Mouse (Mus musculus) myocyte (in vitro differentiated cells): Measurements from ENCODE around the gene Fam129a. TPM values are rescaled to one million over a fixed set of nuclear protein-coding genes. Genes with fewer than 3 reads are reported as not detected.

Source experiments
- H3K27me3 ChIP-seq: one replicate; pipeline ENCODE4 v1.6.1; 2011; ENCODE audit not compliant: control insufficient read depth, insufficient read depth, insufficient read length
- H3K36me3 ChIP-seq: one replicate; pipeline ENCODE4 v1.6.1; 2011; ENCODE audit not compliant: control insufficient read depth, insufficient read depth
- H3K4me2 ChIP-seq: one replicate; pipeline ENCODE4 v1.6.1; 2011; ENCODE audit warnings: low read depth, control low read depth
- H3K4me3 ChIP-seq: one replicate; pipeline ENCODE4 v1.5.1; 2011; ENCODE audit warnings: mild to moderate bottlenecking, control low read depth, moderate library complexity
- H3K79me2 ChIP-seq: one replicate; pipeline ENCODE4 v1.6.1; 2011; ENCODE audit not compliant: control insufficient read depth, insufficient read depth
- H3ac ChIP-seq: one replicate; pipeline ENCODE4 v1.6.1; 2011; ENCODE audit not compliant: control insufficient read depth, insufficient read length
- CEBPB ChIP-seq: IDR thresholded peaks from 2 replicates; pipeline ENCODE4 v1.6.1; 2011; ENCODE audit warnings: mild to moderate bottlenecking, moderate library complexity; ENCODE audit not compliant: poor library complexity, insufficient read depth, severe bottlenecking
- E2F4 ChIP-seq: IDR thresholded peaks from one replicate; pipeline ENCODE4 v1.6.1; 2011; ENCODE audit warnings: mild to moderate bottlenecking, control low read depth, moderate library complexity; ENCODE audit not compliant: insufficient read depth
- MAX ChIP-seq: IDR thresholded peaks from one replicate; pipeline ENCODE4 v1.6.1; 2011; ENCODE audit warnings: low read depth, mild to moderate bottlenecking, control low read depth
- MYOD1 ChIP-seq, 3 experiments: IDR thresholded peaks; one replicate each; pipeline ENCODE4 v1.6.1; 2011; ENCODE audit warnings: control low read depth in 2 of 3, low read depth in 2 of 3, mild to moderate bottlenecking in 2 of 3, moderate library complexity in 1 of 3; ENCODE audit not compliant: insufficient read length in 2 of 3, control insufficient read depth in 1 of 3
- MYOG ChIP-seq, 3 experiments: IDR thresholded peaks; one replicate each; pipeline ENCODE4 v1.6.1; 2011; ENCODE audit warnings: control low read depth in 2 of 3, low read depth in 2 of 3, mild to moderate bottlenecking in 2 of 3; ENCODE audit not compliant: insufficient read length in 2 of 3, control insufficient read depth in 1 of 3, insufficient read depth in 1 of 3
- POLR2A ChIP-seq: IDR thresholded peaks from one replicate; pipeline ENCODE4 v1.6.1; 2011; ENCODE audit warnings: low read depth, mild to moderate bottlenecking, control low read depth, moderate library complexity; ENCODE audit not compliant: insufficient read length
- POLR2AphosphoS2 ChIP-seq: IDR thresholded peaks from one replicate; pipeline ENCODE4 v1.6.1; 2011; ENCODE audit warnings: low read depth, control low read depth; ENCODE audit not compliant: insufficient read length
- REST ChIP-seq: IDR thresholded peaks from one replicate; pipeline ENCODE4 v1.6.1; 2011; ENCODE audit warnings: mild to moderate bottlenecking, control low read depth, moderate library complexity; ENCODE audit not compliant: insufficient read depth, insufficient read length
- SRF ChIP-seq: IDR thresholded peaks from one replicate; pipeline ENCODE4 v1.6.1; 2011; ENCODE audit warnings: low read depth; ENCODE audit not compliant: control insufficient read depth, insufficient read length
- TCF12 ChIP-seq: IDR thresholded peaks from one replicate; pipeline ENCODE4 v1.6.1; 2011; ENCODE audit warnings: mild to moderate bottlenecking, control low read depth; ENCODE audit not compliant: poor library complexity, insufficient read depth, severe bottlenecking
- TCF3 ChIP-seq: IDR thresholded peaks from one replicate; pipeline ENCODE4 v1.6.1; 2011; ENCODE audit warnings: low read depth, control low read depth; ENCODE audit not compliant: insufficient read length
- USF1 ChIP-seq: IDR thresholded peaks from one replicate; pipeline ENCODE4 v1.6.1; 2011; ENCODE audit warnings: low read depth, mild to moderate bottlenecking, control low read depth, moderate library complexity
- polyA plus RNA-seq: library from polyadenylated mRNA; unstranded; fragments of >200 nt; fragmentation: generic; extraction: Trizol; gene quantifications from one replicate; pipeline ENCODE4 v1.2.1, GENCODE M21; 2012; ENCODE audit warnings: missing spikeins

The Fam129a gene
- polyA plus RNA-seq, 1 experiment: 2.7 TPM

- no peaks in the 10 kb centered on the region for H3K79me2 ChIP-seq
Observed at GRCm38 (mm10) chr1:151619281-151619711, 48.3 kb downstream of the Fam129a start.

DNA sequence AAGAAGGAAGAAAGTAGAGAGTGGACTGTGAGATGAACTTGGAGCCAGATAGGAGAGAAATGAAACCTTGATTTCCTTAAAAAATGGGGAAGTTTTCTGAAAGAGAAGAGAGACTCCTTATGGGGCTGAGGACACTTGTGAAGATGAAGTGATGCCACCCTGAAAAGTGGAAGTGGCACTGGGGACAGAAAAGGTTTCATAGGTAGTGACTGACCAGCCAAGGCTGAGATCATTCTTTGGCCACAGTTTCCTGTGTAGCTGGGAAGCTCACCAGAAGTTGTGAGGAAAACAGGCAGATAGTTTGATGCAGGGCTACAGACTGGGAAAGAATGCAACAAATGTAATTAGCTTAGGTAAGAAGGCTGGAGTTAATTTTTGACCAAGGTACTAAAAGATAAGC lies 49.7 kb downstream of the Fam129a start:
- Histone ChIP-seq H3K4me3 (no peak overlapping the region), H3K4me2 (no peak overlapping the region), H3K79me2 (no peaks in the 10 kb centered on the region), H3K36me3 (no peaks in the 10 kb centered on the region), H3ac (no peak overlapping the region), H3K27me3 (no peaks in the 10 kb centered on the region)
- TF ChIP-seq MYOD1 (IDR thresholded peaks at IDR 0.05; ENCODE audit: control insufficient read depth in 1 of 3, insufficient read length in 2 of 3, low read depth in 2 of 3) (no peak), TCF3 (no peak), MYOG (IDR thresholded peaks at IDR 0.05; ENCODE audit: control insufficient read depth in 1 of 3, insufficient read depth in 1 of 3, insufficient read length in 2 of 3, low read depth in 2 of 3) (no peak), TCF12 (no peak), SRF (no peak), REST (no peak), USF1 (no peak), POLR2AphosphoS2 (no peak), POLR2A (no peak), MAX (no peak), E2F4 (no peak), CEBPB (no peak)

More at GRCm38 (mm10) chr1:151619281-151619711, 48.3 kb downstream of the Fam129a start:
- H3K4me2 ChIP-seq: no peak overlapping the region
- no peak for TF ChIP-seq MYOD1 (IDR thresholded peaks at IDR 0.05; ENCODE audit: control insufficient read depth in 1 of 3, insufficient read length in 2 of 3, low read depth in 2 of 3)
- no peak for TF ChIP-seq MAX
- H3K4me3 ChIP-seq: no peak overlapping the region
- H3K36me3 ChIP-seq: no peaks in the 10 kb centered on the region
- H3ac ChIP-seq: no peak overlapping the region
- no peaks in the 10 kb centered on the region for H3K27me3 ChIP-seq

DNA sequence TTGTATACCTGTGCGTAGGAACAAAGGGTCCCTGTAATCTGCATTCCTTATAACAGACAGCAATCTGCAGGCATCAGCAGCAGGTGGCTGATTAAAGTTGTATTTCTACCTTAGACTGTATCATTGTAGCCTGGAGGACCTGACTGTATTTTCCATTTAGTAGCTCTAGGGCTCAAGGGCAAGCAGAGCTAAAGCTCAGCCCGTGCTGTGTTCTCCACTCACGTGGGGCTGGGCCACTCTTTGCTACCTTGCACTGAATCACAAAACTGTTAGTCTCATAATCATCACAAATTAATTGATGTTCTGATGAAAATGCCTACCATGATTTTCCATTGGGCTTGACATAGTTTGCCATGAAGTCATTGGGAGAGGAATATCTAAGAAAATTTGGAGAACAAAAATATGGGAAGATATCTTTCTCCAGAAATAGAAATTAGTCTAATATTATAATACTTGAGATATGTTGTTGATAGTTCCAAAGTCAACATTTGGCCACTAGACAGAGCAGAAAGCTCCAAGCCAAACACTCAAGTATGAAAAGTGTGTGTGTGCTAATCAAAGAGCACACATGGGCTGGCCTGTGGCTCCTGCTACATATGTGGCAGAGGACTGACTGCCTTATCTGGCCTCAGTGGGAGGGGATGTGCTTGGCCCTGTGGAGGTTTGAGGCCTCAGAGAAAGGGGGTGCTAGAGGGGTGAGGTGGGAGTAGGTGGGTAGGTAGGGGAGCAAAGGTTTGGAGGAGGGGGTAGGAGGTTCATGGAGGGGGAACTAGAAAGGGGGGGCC lies 53.6 kb downstream of the Fam129a start:
- Histone ChIP-seq H3K36me3 (no peaks in the 10 kb centered on the region), H3ac (no peak overlapping the region), H3K4me2 (no peak overlapping the region), H3K79me2 (no peaks in the 10 kb centered on the region), H3K4me3 (no peak overlapping the region), H3K27me3 (no peaks in the 10 kb centered on the region)
- TF ChIP-seq TCF3: no peak
- no peak for TF ChIP-seq E2F4
- TF ChIP-seq MYOG (IDR thresholded peaks at IDR 0.05; ENCODE audit: control insufficient read depth in 1 of 3, insufficient read depth in 1 of 3, insufficient read length in 2 of 3, low read depth in 2 of 3): no peak
- TF ChIP-seq CEBPB: no peak
- TF ChIP-seq POLR2AphosphoS2: no peak
- no peak for TF ChIP-seq MAX

DNA sequence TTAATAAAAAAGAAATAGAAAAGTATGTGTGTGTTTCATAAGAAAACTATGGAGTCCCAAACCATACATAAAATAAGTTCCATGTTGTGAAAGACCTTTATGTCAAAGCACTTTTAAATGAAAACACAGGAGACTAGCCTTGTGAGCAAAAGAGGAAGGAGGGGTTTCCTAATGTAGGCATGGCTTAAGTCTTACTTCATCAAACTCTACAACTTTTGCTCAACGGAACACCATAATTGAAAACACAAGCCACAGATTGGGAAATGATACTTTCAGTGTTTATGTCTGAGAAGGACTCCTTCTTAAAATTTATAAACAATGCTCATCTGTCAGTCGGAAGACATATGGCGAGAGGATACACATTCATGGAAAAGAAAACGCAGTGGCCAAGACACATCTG lies 54.3 kb downstream of the Fam129a start:
- Histone ChIP-seq H3K4me3 (no peak overlapping the region), H3ac (no peak overlapping the region), H3K4me2 (no peak overlapping the region), H3K36me3 (no peaks in the 10 kb centered on the region), H3K79me2 (no peaks in the 10 kb centered on the region), H3K27me3 (no peaks in the 10 kb centered on the region)
- TF ChIP-seq TCF3: no peak

DNA sequence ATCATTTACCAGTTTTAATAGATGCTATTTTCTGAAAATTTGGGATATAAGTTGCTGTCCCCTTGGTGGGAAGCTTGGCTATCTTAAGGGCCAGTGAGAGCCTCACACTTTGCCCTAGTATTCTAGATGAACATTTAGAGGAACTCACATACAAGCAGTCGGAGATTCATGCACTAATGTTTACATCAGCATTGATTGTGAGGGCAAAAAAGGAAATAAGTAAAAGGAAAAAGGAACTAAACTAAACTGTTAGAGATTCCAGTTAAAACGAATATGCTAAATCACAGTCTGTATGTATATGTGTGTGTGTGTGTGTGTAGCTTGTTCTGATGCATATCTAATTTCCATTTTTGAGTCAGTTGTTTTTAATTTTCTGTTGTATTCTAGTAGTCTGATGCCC lies 54.7 kb downstream of the Fam129a start:
- no peak overlapping the region for H3ac ChIP-seq
- no peak overlapping the region for H3K4me3 ChIP-seq
- no peak overlapping the region for H3K4me2 ChIP-seq
- TF ChIP-seq SRF: no peak
- no peak for TF ChIP-seq MYOD1 (IDR thresholded peaks at IDR 0.05; ENCODE audit: control insufficient read depth in 1 of 3, insufficient read length in 2 of 3, low read depth in 2 of 3)
- no peak for TF ChIP-seq USF1
- TF ChIP-seq TCF3: no peak
- TF ChIP-seq POLR2AphosphoS2: no peak
- H3K79me2 ChIP-seq: no peaks in the 10 kb centered on the region
- H3K27me3 ChIP-seq: no peaks in the 10 kb centered on the region
- no peaks in the 10 kb centered on the region for H3K36me3 ChIP-seq
